Mouse (Mus musculus) yolk sac, embryonic 10.5 days (tissue): Measurements from ENCODE around the gene Nans.

Experiments used
- DNase-seq: peaks from one replicate; pipeline ENCODE4 v3.0.0-alpha.2; 2017; ENCODE audit warnings: low spot score

The Nans gene

GRCm38 (mm10) chr4:46532926-46533325 is 43.9 kb downstream of the Nans start:
- no peak for DNase-seq

- peak; percentile 23 for DNase-seq
Observed at GRCm38 (mm10) chr4:46533934-46534720, 45.1 kb downstream of the Nans start.

- peak; percentile 67 for DNase-seq
Observed at GRCm38 (mm10) chr4:46535094-46535830, 46.2 kb downstream of the Nans start.

GRCm38 (mm10) chr4:46535840-46536361 is 46.9 kb downstream of the Nans start, which contains the start of gene Trim14:
Gene Trim14 (minus strand): TSS chr4:46536141.
- peak; percentile 80 for DNase-seq

GRCm38 (mm10) chr4:46539167-46539566 is 50.1 kb downstream of the Nans start:
- peak; percentile 48 for DNase-seq

GRCm38 (mm10) chr4:46541707-46542106 is 52.7 kb downstream of the Nans start:
- no peak for DNase-seq

- DNase-seq = no peak
Observed at GRCm38 (mm10) chr4:46543366-46544050, 54.5 kb downstream of the Nans start.

GRCm38 (mm10) chr4:46544313-46544712 is 55.3 kb downstream of the Nans start:
- DNase-seq = no peak

GRCm38 (mm10) chr4:46545498-46545897 is 56.5 kb downstream of the Nans start:
- no peak for DNase-seq

- DNase-seq = no peak
Observed at GRCm38 (mm10) chr4:46546709-46547108, 57.7 kb downstream of the Nans start.

GRCm38 (mm10) chr4:46549979-46550378 is 60.9 kb downstream of the Nans start:
- no peak for DNase-seq

- DNase-seq = no peak
Observed at GRCm38 (mm10) chr4:46550406-46550805, 61.4 kb downstream of the Nans start.
